Mouse (Mus musculus) erythroid progenitor cell, adult 5-6 weeks (primary cell): ENCODE data around the gene Ugcg. TPM values are rescaled to one million over a fixed set of nuclear protein-coding genes. Genes with fewer than 3 reads are reported as not detected.

Experiments
- ATAC-seq: replicated peaks from 2 replicates; pipeline ENCODE4 v1.8.0; 2016; ENCODE audit warnings: moderate number of reproducible peaks, mild to moderate bottlenecking, moderate TSS enrichment, inconsistent platforms; ENCODE audit not compliant: poor library complexity, low FRiP score, severe bottlenecking
- total RNA-seq, 2 experiments: library from RNA; stranded (forward) in 1 of 2; stranded (reverse) in 1 of 2; fragments of 150-400 nt in 1 of 2; fragments of 186-747, 209-891 nt in 1 of 2; gene quantifications; 2 replicates each; pipeline versions ENCODE4 v1.2.3 to v1.2.4; 2015 to 2017; ENCODE audit warnings: low replicate concordance in 2 of 2

Gene Ugcg
- total RNA-seq, 2 experiments from 2014 or later: 27.7 to 44.4 TPM

- ATAC-seq: no peak
Measured at GRCm38 (mm10) chr4:59222226-59222625, 33.2 kb downstream of the Ugcg start.

- ATAC-seq: no peak
Measured at GRCm38 (mm10) chr4:59223055-59223615, 34.1 kb downstream of the Ugcg start.

GRCm38 (mm10) chr4:59224889-59225288 is 35.8 kb downstream of the Ugcg start:
- ATAC-seq: peak; percentile 83

GRCm38 (mm10) chr4:59227047-59227446 is 38.0 kb downstream of the Ugcg start:
- ATAC-seq: no peak

- ATAC-seq: no peak
Measured at GRCm38 (mm10) chr4:59228951-59229350, 39.9 kb downstream of the Ugcg start.

GRCm38 (mm10) chr4:59231266-59232055 is 42.4 kb downstream of the Ugcg start:
- no peak for ATAC-seq

GRCm38 (mm10) chr4:59234014-59234413 is 45.0 kb downstream of the Ugcg start:
- ATAC-seq: 0 out of 2 replicates have a peak, but pooled peaks have one; percentile 31

GRCm38 (mm10) chr4:59234451-59235216 is 45.6 kb downstream of the Ugcg start:
- peak; percentile 88 for ATAC-seq

- no peak for ATAC-seq
Measured at GRCm38 (mm10) chr4:59236362-59236761, 47.3 kb downstream of the Ugcg start.

GRCm38 (mm10) chr4:59238641-59239311 is 49.7 kb downstream of the Ugcg start:
- ATAC-seq: no peak

- no peak for ATAC-seq
Measured at GRCm38 (mm10) chr4:59239312-59239728, 50.3 kb downstream of the Ugcg start.

- ATAC-seq: no peak
Measured at GRCm38 (mm10) chr4:59240160-59240559, 51.1 kb downstream of the Ugcg start.

- no peak for ATAC-seq
Measured at GRCm38 (mm10) chr4:59241096-59241495, 52.0 kb downstream of the Ugcg start.

- no peak for ATAC-seq
Measured at GRCm38 (mm10) chr4:59242221-59242620, 53.2 kb downstream of the Ugcg start.

- ATAC-seq: no peak
Measured at GRCm38 (mm10) chr4:59243802-59244493, 54.9 kb downstream of the Ugcg start.

- no peak for ATAC-seq
Measured at GRCm38 (mm10) chr4:59244791-59245555, 55.9 kb downstream of the Ugcg start.

GRCm38 (mm10) chr4:59245776-59246175 is 56.7 kb downstream of the Ugcg start:
- peak; percentile 58 for ATAC-seq

- peak; percentile 78 for ATAC-seq
Measured at GRCm38 (mm10) chr4:59247545-59247944, 58.5 kb downstream of the Ugcg start.

- ATAC-seq: peak; percentile 40; the same call in 1 of the 2 replicates
Measured at GRCm38 (mm10) chr4:59248035-59248434, 59.0 kb downstream of the Ugcg start.
